21 mouse cellular contexts compared by ENCODE assay signal in the genomic region with DNA sequence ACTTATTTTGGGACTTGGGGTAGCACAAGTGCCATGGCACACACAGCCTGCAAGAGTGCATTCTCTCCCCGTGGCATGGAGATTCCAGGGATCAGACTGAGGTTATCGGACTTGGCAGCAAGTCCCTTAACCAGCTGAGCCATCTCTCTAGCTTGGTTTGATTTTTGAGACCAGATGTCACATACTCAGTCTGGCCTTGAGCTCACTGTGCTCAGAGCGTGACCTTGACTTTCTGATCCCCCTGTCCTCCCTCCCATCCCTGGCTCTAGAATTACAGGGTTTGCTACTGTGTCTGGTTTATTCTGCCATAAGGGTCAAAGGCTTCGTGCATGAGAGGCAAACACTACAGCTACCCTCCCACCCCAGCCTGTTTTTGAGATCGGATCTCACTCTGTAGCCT. TPM values are rescaled to one million over a fixed set of nuclear protein-coding genes. Genes with fewer than 3 reads are reported as not detected.
"Had no signal": no experiment of that assay in that cellular context is flagged by ENCODE, and none has a peak within 500 bp of the region (broad histone marks: within the 10 kb centered on the region; RNA-seq: fewer than 3 reads in every experiment).

No protein-coding gene starts in this region.

- H3K27ac ChIP-seq: limb, embryonic 10.5 days; lung, embryonic 15.5 days; macrophage; midbrain, embryonic 15.5 days; neural tube, embryonic 12.5 days; stomach, postnatal 0 days had no signal

- ATAC-seq: midbrain, embryonic 15.5 days had no signal

- H3K4me3 ChIP-seq: limb, embryonic 10.5 days; lung, embryonic 15.5 days; megakaryocyte, embryonic 14.5 days; midbrain, embryonic 15.5 days; neural tube, embryonic 12.5 days had no signal

- H3K27me3 ChIP-seq: lung, embryonic 15.5 days had no signal

- H3K9me3 ChIP-seq: limb, embryonic 10.5 days; lung, embryonic 15.5 days; megakaryocyte, embryonic 14.5 days; midbrain, embryonic 15.5 days; neural tube, embryonic 12.5 days had no signal

- H3K9ac ChIP-seq: lung, embryonic 15.5 days; midbrain, embryonic 15.5 days; neural tube, embryonic 12.5 days had no signal

- H3K4me2 ChIP-seq: lung, embryonic 15.5 days; midbrain, embryonic 11.5 days; midbrain, embryonic 15.5 days; neural tube, embryonic 12.5 days had no signal

- DNase-seq: kidney, adult 2 months; kidney, postnatal 10 days; lung, postnatal 14 days; thymus, postnatal 4 days had no signal

- H3K4me1 ChIP-seq: midbrain, embryonic 15.5 days; neural tube, embryonic 12.5 days had no signal

- H3K36me3 ChIP-seq: limb, embryonic 10.5 days; lung, embryonic 15.5 days; midbrain, embryonic 15.5 days; neural tube, embryonic 12.5 days had no signal

RNA-seq across cellular contexts. Expression of a gene that starts 6.3 kb away (rescaled TPM):
- polyA plus RNA-seq: macrophage had no signal

RNA-seq across cellular contexts. Expression of a gene that starts 12.2 kb away (rescaled TPM):
- total RNA-seq: monocyte, adult 5-6 weeks; neutrophil, adult 5-6 weeks had no signal

RNA-seq across cellular contexts. Expression of a gene that starts 16.0 kb away (rescaled TPM):
- total RNA-seq: layer of hippocampus, postnatal 14 days; left cerebral cortex, postnatal 10 days; monocyte, adult 5-6 weeks had no signal
- polyA plus RNA-seq: macrophage had no signal

RNA-seq across cellular contexts. Expression of a gene that starts 25.7 kb away (rescaled TPM):
- total RNA-seq: layer of hippocampus, adult 8-10 months; layer of hippocampus, postnatal 14 days; left cerebral cortex, adult 18-20 months; left cerebral cortex, postnatal 10 days; monocyte, adult 5-6 weeks; neutrophil, adult 5-6 weeks had no signal
- polyA plus RNA-seq: large intestine, adult 2 months; limb, embryonic 10.5 days; limb, embryonic 14.5 days; liver, embryonic 16.5 days; lung, embryonic 15.5 days; macrophage; midbrain, embryonic 11.5 days; midbrain, embryonic 15.5 days; neural tube, embryonic 12.5 days; stomach, postnatal 0 days had no signal
